Mouse (Mus musculus): Measurements from ENCODE around the gene Gm9745.
"Not testable (repeated sequence)": the region's sequence is repeated elsewhere in the genome, so short reads cannot be mapped to it uniquely, and the experiment has no call there.

Gm9745 gene

GRCm38 (mm10) chr13:8913890-8914289 lies 34.1 kb downstream of the Gm9745 start:
- DNase-seq (ENCODE audit: extremely low spot score, low spot score), result not testable (repeated sequence)

- not testable (repeated sequence) for DNase-seq (ENCODE audit: extremely low spot score, low spot score)
Observed at GRCm38 (mm10) chr13:8905986-8906385, 42.0 kb downstream of the Gm9745 start.
